Mouse (Mus musculus): ENCODE data around the gene Gm34302.
A peak's percentile ranks its signal among the peaks of the same experiment; 100 is the strongest.

Gm34302 gene

DNA sequence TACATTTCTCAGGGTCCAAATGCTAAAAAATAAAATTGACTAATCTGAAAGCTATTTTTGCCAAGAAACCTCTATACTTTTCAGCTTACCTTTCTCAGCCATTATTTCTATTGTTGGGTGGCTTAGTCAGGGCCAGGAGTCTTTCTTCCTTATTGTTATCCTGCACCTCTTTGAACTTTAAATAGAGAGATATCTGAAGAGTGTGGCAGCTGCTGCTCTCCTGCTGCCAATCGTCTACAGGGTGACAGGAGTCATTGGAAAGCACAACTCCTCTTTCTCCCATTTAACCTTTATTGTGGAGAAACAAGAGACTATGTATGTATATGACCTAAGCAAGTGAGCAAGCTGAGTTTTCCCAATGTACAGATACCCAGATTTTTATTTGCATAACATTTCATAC lies at the start of gene Gm34302:
Gene Gm34302, minus strand, starts transcription at position 154 of the 400 bp plus-strand sequence.
- no peak for DNase-seq

DNA sequence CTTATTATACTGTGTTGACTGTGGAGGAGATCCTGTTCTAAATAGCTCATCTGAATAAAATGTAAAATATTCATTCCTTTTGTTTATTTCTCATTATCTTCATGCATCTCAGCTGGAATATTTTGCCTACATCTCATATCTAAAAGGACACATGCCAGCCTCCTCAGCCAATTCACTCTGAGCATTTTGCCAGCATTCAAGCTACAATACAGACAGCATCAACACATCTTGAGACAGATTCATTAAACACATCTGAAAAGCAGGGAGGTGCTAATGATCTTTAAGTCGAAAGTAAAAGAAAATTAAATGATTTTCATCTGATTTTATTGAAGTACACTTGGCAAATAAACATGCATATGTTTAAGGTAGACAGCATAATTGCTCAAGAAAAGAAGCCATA lies 48.2 kb upstream of the Gm34302 start:
- no peak for DNase-seq

DNA sequence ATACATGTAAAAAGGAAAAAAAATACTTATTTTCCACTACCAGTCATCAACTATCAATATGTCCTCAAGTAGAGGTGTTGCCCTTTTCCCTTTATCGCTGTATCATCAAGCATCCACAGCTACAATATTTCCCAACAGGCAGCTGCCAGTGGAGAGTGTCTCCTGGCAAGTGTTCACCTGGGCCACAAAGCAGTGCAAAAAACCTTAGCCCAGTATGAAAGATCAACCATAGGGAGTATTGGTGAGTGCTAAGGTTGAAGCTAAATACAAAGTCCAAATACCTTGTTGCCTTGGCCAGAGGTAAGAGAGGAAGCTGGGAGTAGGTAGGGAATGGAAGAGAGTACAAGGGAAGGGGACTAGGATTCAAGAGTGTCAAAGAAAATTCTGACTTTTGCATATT lies 34.0 kb upstream of the Gm34302 start:
- no peak for DNase-seq

DNA sequence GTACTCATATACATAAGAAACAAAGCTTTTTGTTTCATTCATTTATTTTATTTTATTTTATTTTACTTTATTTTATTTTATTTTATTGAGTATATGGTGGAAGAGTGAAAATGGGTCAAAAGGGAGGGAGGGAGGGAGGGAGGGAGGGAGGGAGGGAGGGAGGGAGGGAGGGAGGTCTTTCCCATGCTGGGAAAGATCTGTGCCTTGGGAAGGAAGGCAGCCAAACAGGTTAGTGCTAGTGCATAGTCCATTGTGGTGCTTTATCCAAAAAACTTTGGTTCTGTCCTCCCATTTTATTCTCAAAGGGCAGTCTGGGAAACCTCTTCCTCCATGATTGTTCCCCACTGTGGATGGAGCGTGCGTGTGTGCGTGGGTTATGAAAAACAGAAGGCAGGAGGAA lies 32.6 kb upstream of the Gm34302 start:
- peak; percentile 2 for DNase-seq

DNA sequence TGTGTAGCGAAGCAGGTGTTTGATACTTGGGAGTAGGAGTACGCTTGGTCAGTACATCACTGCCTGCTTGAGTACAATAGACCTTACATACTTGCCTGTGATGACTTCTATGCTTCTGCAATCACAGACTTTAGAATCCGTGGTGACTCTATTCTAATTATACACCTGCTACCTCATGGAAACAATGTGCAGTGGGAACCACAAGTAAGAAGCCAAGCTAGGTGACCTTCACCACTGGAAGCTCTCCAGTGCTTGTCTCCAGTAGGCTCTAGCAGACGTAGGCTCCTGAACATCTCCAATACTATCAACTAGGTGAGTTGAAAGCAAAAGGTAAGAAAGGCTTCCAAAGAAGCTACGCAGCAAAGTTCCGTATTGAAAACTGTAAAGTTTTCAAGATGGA lies 27.6 kb upstream of the Gm34302 start:
- no peak for DNase-seq

DNA sequence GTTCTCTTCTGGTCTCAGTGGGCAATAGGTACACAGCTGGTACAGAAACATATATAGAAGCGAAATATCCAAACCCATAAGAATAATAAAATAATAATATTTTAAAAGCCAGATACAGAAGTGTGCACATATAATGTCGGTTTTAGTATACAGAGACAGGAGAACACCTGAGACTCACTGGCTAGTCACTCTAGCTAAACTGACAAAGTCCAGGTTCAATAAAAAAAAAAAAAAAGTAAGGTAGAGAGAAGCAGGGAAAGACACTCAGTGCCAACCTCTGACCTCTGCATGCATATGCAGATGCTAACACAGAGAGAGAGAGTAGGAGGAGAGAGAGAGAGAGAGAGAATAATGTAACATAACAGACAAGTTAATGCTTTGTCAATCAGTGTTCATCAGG lies 25.8 kb upstream of the Gm34302 start:
- no peak for DNase-seq

DNA sequence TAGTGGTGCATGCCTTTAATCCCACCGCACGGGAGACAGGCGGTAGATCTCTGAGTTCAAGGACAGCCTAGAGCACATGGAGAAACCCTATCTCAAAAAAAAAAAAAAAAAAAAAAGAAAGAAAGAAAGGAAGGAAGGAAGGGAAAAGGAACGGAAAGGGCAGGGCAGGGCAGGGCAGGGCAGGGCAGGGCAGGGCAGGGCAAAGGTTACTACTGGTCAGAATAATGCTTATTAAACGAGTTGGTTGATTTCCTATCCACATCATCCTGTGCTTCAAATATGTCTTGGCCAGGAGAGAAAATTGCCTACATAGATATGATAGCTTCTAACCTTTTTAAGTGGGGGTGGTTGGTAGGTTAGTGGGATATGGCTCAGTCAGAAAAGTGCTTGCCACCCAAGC lies 25.2 kb upstream of the Gm34302 start:
- no peak for DNase-seq

DNA sequence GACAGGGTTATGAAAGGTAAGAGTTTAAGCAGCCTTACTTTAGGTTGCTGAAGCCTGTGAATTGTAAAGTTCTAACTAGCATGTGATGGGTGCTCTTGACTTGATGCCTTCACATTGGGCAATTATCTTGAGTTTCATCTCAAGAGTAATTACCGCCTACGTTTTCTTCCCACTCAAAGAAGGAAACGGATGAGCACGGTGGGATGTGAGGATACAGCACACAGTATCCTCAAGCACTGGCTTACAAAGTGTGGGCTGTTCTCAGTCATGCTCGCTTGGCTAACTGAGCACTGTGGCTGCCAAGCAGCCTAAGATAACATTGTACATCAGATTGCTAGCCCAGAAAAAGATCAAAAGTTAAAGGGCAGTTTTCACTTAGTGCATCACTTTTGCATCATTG lies 20.8 kb upstream of the Gm34302 start:
- no peak for DNase-seq

DNA sequence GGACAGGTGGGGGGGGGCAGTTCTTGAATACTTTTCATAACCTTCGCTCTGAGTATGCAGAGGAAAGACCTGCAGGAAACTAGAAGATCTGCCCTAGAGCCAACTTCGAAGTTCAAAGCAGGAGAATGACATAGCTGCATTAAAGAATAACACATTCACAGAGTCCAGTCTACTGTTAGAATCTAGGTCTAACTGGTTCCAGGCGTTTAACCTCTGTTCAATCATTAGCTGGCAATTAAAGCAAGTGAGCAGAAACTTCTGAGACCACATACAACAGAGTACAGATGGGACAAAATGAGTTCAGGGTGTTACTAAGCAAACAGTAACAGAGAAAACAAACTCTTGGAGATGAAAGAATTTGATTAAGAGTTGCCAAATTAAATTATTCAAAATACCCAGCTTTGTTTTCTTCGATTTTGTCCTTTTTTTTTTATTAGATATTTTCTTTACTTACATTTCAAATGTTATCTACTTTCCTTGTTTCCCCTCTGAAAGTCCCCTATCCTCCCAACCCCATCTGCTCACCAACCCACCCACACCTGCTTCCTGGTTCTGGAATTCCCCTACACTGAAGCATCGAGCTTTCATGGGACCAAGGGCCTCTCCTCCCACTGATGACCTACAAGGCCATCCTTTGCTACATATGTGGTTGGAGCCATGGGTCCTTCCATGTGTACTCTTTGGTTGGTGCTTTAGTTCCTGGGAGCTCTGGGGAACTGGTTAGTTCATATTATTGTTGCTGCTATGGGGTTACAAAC lies 11.1 kb upstream of the Gm34302 start:
- no peak for DNase-seq

DNA sequence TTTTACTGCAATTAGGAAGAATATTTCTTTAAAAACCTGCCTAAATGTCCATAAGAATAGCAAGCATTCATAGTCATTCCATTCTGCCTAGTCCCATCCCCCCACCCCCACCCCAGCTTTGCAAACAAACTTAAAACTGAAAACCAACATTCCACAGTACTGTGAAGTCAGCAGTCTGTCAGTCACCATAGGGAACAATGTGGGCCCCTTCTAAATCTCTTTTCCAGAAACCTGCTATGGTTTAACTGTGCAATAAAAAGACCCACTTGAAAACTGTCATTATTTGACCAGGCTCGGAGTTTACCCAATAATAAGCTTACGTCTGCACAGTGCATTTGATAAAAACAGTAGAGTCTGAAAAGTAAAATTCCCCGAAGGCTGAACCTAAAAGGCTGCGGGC lies 9.9 kb upstream of the Gm34302 start:
- no peak for DNase-seq

DNA sequence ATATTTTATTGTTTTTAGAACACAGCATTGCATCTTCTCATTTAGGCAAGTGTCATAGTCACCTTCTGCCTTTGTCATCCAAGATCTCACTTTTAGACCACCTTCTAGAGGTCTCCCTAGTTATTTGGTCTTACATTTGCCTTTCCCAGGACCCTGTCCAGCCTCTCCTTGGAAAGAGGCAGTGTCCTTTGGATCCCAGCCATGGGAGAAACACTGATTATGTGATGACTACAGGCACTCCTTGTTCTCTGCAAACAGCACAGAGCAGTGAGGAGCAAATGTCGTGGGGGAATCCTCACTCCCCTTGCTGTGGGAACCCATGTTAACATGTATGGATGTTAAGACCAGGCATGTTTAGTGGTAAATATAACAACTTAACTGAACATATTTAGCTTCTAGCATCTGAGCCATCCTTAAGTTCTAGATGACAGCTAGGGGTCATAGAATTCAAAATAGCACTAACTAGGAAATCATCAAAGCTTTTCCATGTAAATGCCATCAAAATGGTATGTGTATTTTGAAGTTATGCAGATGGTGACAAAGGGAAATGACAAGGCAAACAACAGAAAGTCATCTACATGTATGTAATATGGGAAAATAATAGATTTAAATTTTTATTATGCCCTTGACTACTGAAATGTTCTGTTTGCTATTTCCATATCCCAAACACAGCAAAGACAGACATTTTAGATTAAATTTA lies 43.1 kb downstream of the Gm34302 start:
- DNase-seq, result no peak

DNA sequence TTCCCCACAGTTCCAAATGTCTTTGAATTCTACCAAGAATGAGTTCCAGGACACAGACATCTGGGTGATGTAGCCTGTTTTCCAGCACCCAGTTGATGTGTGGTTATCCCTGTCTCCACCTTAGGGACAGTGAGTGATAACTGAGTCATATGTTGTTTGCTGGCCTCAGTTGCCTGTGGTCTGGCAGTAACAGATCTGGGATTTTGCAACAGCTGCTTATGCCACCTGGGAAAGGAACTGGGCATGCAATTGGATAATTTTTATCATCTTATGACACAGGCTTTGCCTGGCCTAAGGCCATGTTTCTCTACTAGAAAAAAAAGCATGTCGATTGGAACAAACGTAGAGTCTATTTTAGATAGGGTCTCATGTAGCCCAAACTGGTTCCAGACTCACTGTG lies 43.9 kb downstream of the Gm34302 start:
- no peak for DNase-seq

DNA sequence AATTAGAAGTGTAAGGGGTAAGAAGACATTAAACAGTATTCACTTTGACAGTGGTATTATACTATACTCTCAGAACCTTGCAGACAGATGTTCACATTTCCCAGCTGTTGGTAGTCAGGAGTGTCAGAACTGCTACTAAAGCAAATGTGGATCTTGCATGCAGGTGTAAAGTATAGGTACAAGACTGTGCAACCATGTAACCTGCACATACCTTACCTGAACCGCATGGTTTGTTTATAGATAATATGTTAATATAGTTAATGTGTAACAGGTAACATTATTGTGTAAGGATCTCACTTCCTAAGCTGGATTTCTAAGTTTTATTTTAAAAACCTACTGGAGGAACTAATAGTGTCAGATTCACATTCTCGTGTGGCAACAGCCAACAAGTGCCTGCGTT lies 44.8 kb downstream of the Gm34302 start:
- DNase-seq, result no peak

Measured in thymus, postnatal 25 days (tissue).